Mouse (Mus musculus) kidney, adult 2 months (tissue): ENCODE data around the gene Ntm. TPM values are rescaled to one million over a fixed set of nuclear protein-coding genes. Genes with fewer than 3 reads are reported as not detected.

ENCODE experiments used
- DNase-seq: peaks from one replicate; pipeline ENCODE4 v3.0.0; 2021
- H3K27ac ChIP-seq: fragments of 200-500 bp; 2 replicates; pipeline ENCODE4 v1.5.1; 2012; ENCODE audit warnings: low read depth, low read length, control low read depth, inconsistent platforms; ENCODE audit not compliant: insufficient read depth
- H3K27me3 ChIP-seq: fragments of 200-500 bp; replicated peaks from 2 replicates; pipeline ENCODE4 v1.6.1; 2012; ENCODE audit warnings: mild to moderate bottlenecking, moderate library complexity, low read length, inconsistent platforms; ENCODE audit not compliant: control insufficient read depth, insufficient read depth
- H3K36me3 ChIP-seq: fragments of 200-500 bp; 2 replicates; pipeline ENCODE4 v1.6.1; 2012; ENCODE audit warnings: mild to moderate bottlenecking, moderate library complexity, low read length, inconsistent platforms; ENCODE audit not compliant: control insufficient read depth, insufficient read depth
- H3K4me1 ChIP-seq: fragments of 200-500 bp; 2 replicates; pipeline ENCODE4 v1.6.1; 2011; ENCODE audit warnings: low read length; ENCODE audit not compliant: control insufficient read depth, insufficient read depth
- H3K4me3 ChIP-seq: fragments of 200-500 bp; 2 replicates; pipeline ENCODE4 v1.5.1; 2011; ENCODE audit warnings: mild to moderate bottlenecking, low read depth, low read length, control low read depth; ENCODE audit not compliant: insufficient read depth
- CTCF ChIP-seq: fragments of 200-500 bp; conservative IDR thresholded peaks from 2 replicates; pipeline ENCODE4 v1.5.1; 2011; ENCODE audit warnings: low read depth, mild to moderate bottlenecking, control low read depth, low read length, moderate library complexity, mixed read lengths; ENCODE audit not compliant: insufficient read depth, insufficient read length
- POLR2A ChIP-seq: fragments of 200-500 bp; IDR thresholded peaks from one replicate; pipeline ENCODE4 v1.6.1; 2011; ENCODE audit warnings: low read depth, low read length, control low read depth
- WGBS: fragments of 180-500 bp; shearing (Covaris S2); methylation state at CpG from one replicate; pipeline ENCODE4 v1.1.7; 2018; 5-methylcytosine and 5-hydroxymethylcytosine counted together
- polyA plus RNA-seq: library from polyadenylated mRNA; depleted of rRNA; stranded (reverse); fragments of >200 nt; gene quantifications from 2 replicates; pipeline ENCODE4 v1.2.3, GENCODE M21; 2012

The Ntm gene
- polyA plus RNA-seq, 1 experiment = 0.74 TPM

GRCm38 (mm10) chr9:29769361-29769760 lies 193.6 kb downstream of the Ntm start:
- DNase-seq = peak; percentile 1
- H3K27me3 ChIP-seq = no peaks in the 10 kb centered on the region
- no peak overlapping the region for H3K4me3 ChIP-seq
- H3K27ac ChIP-seq = no peak overlapping the region
- whole genome bisulfite sequencing = 37% methylated on average over 4 of the region's 4 CpGs
- H3K36me3 ChIP-seq = no peaks in the 10 kb centered on the region
- H3K4me1 ChIP-seq = no peaks in the 10 kb centered on the region
- TF ChIP-seq CTCF (no peak), POLR2A (no peak)

GRCm38 (mm10) chr9:29765990-29766980 lies 196.7 kb downstream of the Ntm start:
- DNase-seq = no peak
- H3K36me3 ChIP-seq = no peaks in the 10 kb centered on the region
- 53% methylated on average over 6 of the region's 6 CpGs for WGBS
- H3K4me1 ChIP-seq = no peaks in the 10 kb centered on the region
- no peak overlapping the region for H3K4me3 ChIP-seq
- no peaks in the 10 kb centered on the region for H3K27me3 ChIP-seq
- H3K27ac ChIP-seq = no peak overlapping the region
- TF ChIP-seq CTCF (no peak), POLR2A (no peak)

GRCm38 (mm10) chr9:29763338-29763737 lies 199.6 kb downstream of the Ntm start:
- whole genome bisulfite sequencing = 73% methylated on average over 4 of the region's 4 CpGs
- Histone ChIP-seq H3K27me3 (no peaks in the 10 kb centered on the region), H3K4me1 (no peaks in the 10 kb centered on the region), H3K27ac (no peak overlapping the region), H3K36me3 (no peaks in the 10 kb centered on the region), H3K4me3 (no peak overlapping the region)
- peak; percentile 25 for DNase-seq
- TF ChIP-seq CTCF (no peak), POLR2A (no peak)

GRCm38 (mm10) chr9:29761952-29762586 lies 200.9 kb downstream of the Ntm start:
- Histone ChIP-seq H3K36me3 (no peaks in the 10 kb centered on the region), H3K27ac (no peak overlapping the region), H3K27me3 (no peaks in the 10 kb centered on the region), H3K4me1 (no peaks in the 10 kb centered on the region), H3K4me3 (no peak overlapping the region)
- TF ChIP-seq CTCF (no peak), POLR2A (no peak)
- DNase-seq = peak; percentile 32
- 40% methylated on average over 8 of the region's 8 CpGs for WGBS

GRCm38 (mm10) chr9:29761511-29761910 lies 201.4 kb downstream of the Ntm start:
- no peak overlapping the region for H3K27ac ChIP-seq
- H3K4me3 ChIP-seq = no peak overlapping the region
- no peak for DNase-seq
- H3K36me3 ChIP-seq = no peaks in the 10 kb centered on the region
- no peaks in the 10 kb centered on the region for H3K4me1 ChIP-seq
- WGBS = 79% methylated on average over 5 of the region's 5 CpGs
- H3K27me3 ChIP-seq = no peaks in the 10 kb centered on the region
- TF ChIP-seq CTCF (no peak), POLR2A (no peak)

GRCm38 (mm10) chr9:29759940-29760339 lies 203.0 kb downstream of the Ntm start:
- 59% methylated on average over 3 of the region's 3 CpGs for WGBS
- H3K36me3 ChIP-seq = no peaks in the 10 kb centered on the region
- no peaks in the 10 kb centered on the region for H3K4me1 ChIP-seq
- no peak for TF ChIP-seq POLR2A
- TF ChIP-seq CTCF = no peak
- no peak overlapping the region for H3K4me3 ChIP-seq
- H3K27ac ChIP-seq = no peak overlapping the region
- no peaks in the 10 kb centered on the region for H3K27me3 ChIP-seq
- no peak for DNase-seq

- no peaks in the 10 kb centered on the region for H3K36me3 ChIP-seq
- 98% methylated on average over 2 of the region's 2 CpGs for WGBS
- TF ChIP-seq POLR2A = no peak
- no peak for TF ChIP-seq CTCF
- no peak for DNase-seq
- no peak overlapping the region for H3K4me3 ChIP-seq
- no peaks in the 10 kb centered on the region for H3K4me1 ChIP-seq
- no peaks in the 10 kb centered on the region for H3K27me3 ChIP-seq
- H3K27ac ChIP-seq = no peak overlapping the region
These were observed 203.9 kb downstream of the Ntm start for GRCm38 (mm10) chr9:29759060-29759459.
